Comparison of ENCODE assay signal across 27 mouse cellular contexts in the genomic region with DNA sequence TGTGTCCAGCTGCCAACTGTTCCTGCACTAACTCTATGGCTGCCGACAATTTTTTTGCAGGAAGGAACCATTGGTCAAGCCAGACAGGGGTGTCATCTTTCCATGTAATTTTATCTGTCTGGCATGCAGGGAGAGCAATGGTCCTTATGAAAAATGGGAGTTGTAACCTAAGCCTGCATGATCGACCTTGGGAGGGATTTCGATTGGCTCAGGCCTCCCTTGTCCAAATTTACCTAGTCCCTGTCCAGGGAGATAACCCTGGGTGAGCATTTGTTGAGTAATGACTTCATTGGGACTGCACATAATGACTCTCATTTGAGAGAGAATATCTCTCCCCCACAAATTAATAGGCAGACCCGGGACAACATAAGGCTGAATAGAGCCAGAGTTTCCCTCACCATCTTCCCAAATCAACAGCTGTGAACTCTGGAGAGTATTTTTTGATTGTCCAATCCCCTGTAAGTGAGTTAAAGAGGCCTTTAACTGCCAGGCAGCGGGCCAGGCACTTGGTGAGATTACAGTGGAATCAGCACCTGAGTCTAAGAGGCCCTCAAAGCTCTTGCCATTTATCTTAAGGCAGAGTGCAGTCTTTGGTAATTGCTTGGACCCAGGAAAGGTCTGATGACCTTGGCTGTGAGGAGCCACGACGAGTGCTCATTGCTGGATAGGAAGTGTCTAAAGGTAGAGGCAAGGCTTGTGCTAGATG. TPM values are rescaled to one million over a fixed set of nuclear protein-coding genes. Genes with fewer than 3 reads are reported as not detected.
DNase-seq lines count a peak whose midpoint lies in the region; ATAC-seq and TF ChIP-seq lines count a peak whose summit lies in the region.
"Had no signal": no experiment of that assay in that cellular context is flagged by ENCODE, and none has a peak within 500 bp of the region (broad histone marks: within the 10 kb centered on the region; RNA-seq: fewer than 3 reads in every experiment).

No protein-coding gene starts in this region.

- H3K9ac ChIP-seq in midbrain, postnatal 0 days (replicated peaks; ENCODE audit: low read length, poor library complexity, severe bottlenecking) = no peak overlapping the region
- H3K9ac ChIP-seq in midbrain, embryonic 15.5 days = no peak overlapping the region
- H3K9ac ChIP-seq: heart, embryonic 12.5 days; hindbrain, embryonic 14.5 days; limb, embryonic 15.5 days had no signal

- peak; percentile 6 for DNase-seq in embryo, embryonic 11 days
- no peak for DNase-seq in embryo, embryonic 9.5 days (ENCODE audit: extremely low spot score)
- DNase-seq in midbrain, postnatal 0 days (ENCODE audit: low spot score) = peak; percentile 2
- peak; percentile 47 for DNase-seq in lung, postnatal 14 days
- no peak for DNase-seq in urinary bladder, postnatal 36 days (ENCODE audit: low spot score in 2 of 2)
- DNase-seq in retina, embryonic 14.5 days (ENCODE audit: low spot score) = no peak
- DNase-seq: cerebellum, adult 11 months; cerebellum, adult 9-10 months; gastrocnemius, adult 2 months; heart, adult 2 months; heart, postnatal 4 days; kidney, adult 9 months; kidney, postnatal 10 days; layer of hippocampus, adult 9-11 months; right cerebral cortex, postnatal 25 days; thymus, postnatal 14 days had no signal

- no peak for ATAC-seq in midbrain, postnatal 0 days (ENCODE audit: low FRiP score)
- no peak for ATAC-seq in midbrain, embryonic 15.5 days (replicated peaks)
- ATAC-seq: CD4-positive, CD25-positive, alpha-beta regulatory T cell, adult 4 months; intestine, postnatal 0 days had no signal

- no peak overlapping the region for H3K4me3 ChIP-seq in midbrain, postnatal 0 days (ENCODE audit: low read depth, low read length)
- no peak overlapping the region for H3K4me3 ChIP-seq in midbrain, embryonic 15.5 days
- H3K4me3 ChIP-seq: gastrocnemius, adult 2 months; heart, adult 2 months; heart, embryonic 12.5 days; limb, embryonic 10.5 days; limb, embryonic 15.5 days had no signal

- H3K36me3 ChIP-seq in midbrain, postnatal 0 days (ENCODE audit: insufficient read depth, low read length) = no peaks in the 10 kb centered on the region
- H3K36me3 ChIP-seq in midbrain, embryonic 15.5 days (replicated peaks) = no peaks in the 10 kb centered on the region
- H3K36me3 ChIP-seq: heart, embryonic 12.5 days; limb, embryonic 10.5 days; limb, embryonic 15.5 days had no signal

- H3K27me3 ChIP-seq in midbrain, postnatal 0 days (ENCODE audit: insufficient read depth, low read length) = no peaks in the 10 kb centered on the region
- H3K27me3 ChIP-seq in midbrain, embryonic 15.5 days (replicated peaks) = no peaks in the 10 kb centered on the region
- H3K27me3 ChIP-seq: heart, embryonic 12.5 days; limb, embryonic 15.5 days had no signal

- no peaks in the 10 kb centered on the region for H3K9me3 ChIP-seq in midbrain, postnatal 0 days (ENCODE audit: low read length)
- no peaks in the 10 kb centered on the region for H3K9me3 ChIP-seq in midbrain, embryonic 15.5 days
- H3K9me3 ChIP-seq: heart, embryonic 12.5 days; limb, embryonic 10.5 days; limb, embryonic 15.5 days had no signal

- WGBS in midbrain, postnatal 0 days = 89% methylated on average over 7 of the region's 7 CpGs
- 86% methylated on average over 7 of the region's 7 CpGs for WGBS in midbrain, embryonic 15.5 days

- no peak for TF ChIP-seq CTCF in midbrain, postnatal 0 days (IDR thresholded peaks at IDR 0.05)

- H3K4me1 ChIP-seq in midbrain, postnatal 0 days (ENCODE audit: insufficient read depth, low read length) = no peaks in the 10 kb centered on the region
- H3K4me1 ChIP-seq in midbrain, embryonic 15.5 days = peaks cover 8% of the 10 kb centered on the region
- H3K4me1 ChIP-seq: heart, embryonic 12.5 days; limb, embryonic 10.5 days; limb, embryonic 15.5 days had no signal

- H3K27ac ChIP-seq in midbrain, postnatal 0 days (ENCODE audit: low read depth, low read length) = no peak overlapping the region
- no peak overlapping the region for H3K27ac ChIP-seq in midbrain, embryonic 15.5 days
- H3K27ac ChIP-seq: gastrocnemius, adult 2 months; heart, adult 2 months; hindbrain, embryonic 14.5 days; limb, embryonic 10.5 days; limb, embryonic 15.5 days had no signal

- H3K4me2 ChIP-seq in midbrain, postnatal 0 days (ENCODE audit: low read depth, low read length, poor library complexity, severe bottlenecking) = no peak overlapping the region
- no peak overlapping the region for H3K4me2 ChIP-seq in midbrain, embryonic 15.5 days
- H3K4me2 ChIP-seq: heart, embryonic 12.5 days; hindbrain, embryonic 14.5 days; limb, embryonic 15.5 days; midbrain, embryonic 11.5 days had no signal

RNA-seq across cellular contexts. Expression of gene Vmn2r1, which starts 43.1 kb away (rescaled TPM):
- 0.49 and 0.85 TPM in 2 replicates for total RNA-seq in midbrain, postnatal 0 days (2014; rRNA removed)
- 0.09 and 0.14 TPM in 2 replicates for polyA plus RNA-seq in midbrain, postnatal 0 days (2015; fragmentation: Nextera tagmentation; extraction: Ambion mirVana)
- polyA plus RNA-seq in midbrain, embryonic 15.5 days (2015; fragmentation: Nextera tagmentation; extraction: Ambion mirVana) = 0.13 and 0.14 TPM in 2 replicates
- total RNA-seq: common myeloid progenitor, adult 5-6 weeks; heart, adult 2 months had no signal
- polyA plus RNA-seq: CD4-positive, CD25-positive, alpha-beta regulatory T cell, adult 4 months; heart, adult 2 months; large intestine, adult 2 months; liver, embryonic 16.5 days; midbrain, embryonic 11.5 days had no signal

Comparison
In these comparisons a context has a peak if more than half of its experiments do, and no peak if none do; other contexts are left out.
1. DNase-seq: peak in embryo, embryonic 11 days (single experiment), midbrain, postnatal 0 days (single experiment) and lung, postnatal 14 days (single experiment); none in embryo, embryonic 9.5 days (single experiment), urinary bladder, postnatal 36 days (0 of 2) and retina, embryonic 14.5 days (single experiment).